Mouse (Mus musculus) CH12.LX (cell line): ENCODE measurements around the gene Rasgrp3. TPM values are rescaled to one million over a fixed set of nuclear protein-coding genes. Genes with fewer than 3 reads are reported as not detected.

Experiments
- DNase-seq: peaks from one replicate; pipeline ENCODE4 v3.0.0-alpha.2; 2013; ENCODE audit errors: extremely low read depth
- H3K27ac ChIP-seq: 2 replicates; pipeline ENCODE4 v1.5.1; 2012; ENCODE audit warnings: low read depth, mild to moderate bottlenecking, control low read depth, moderate library complexity; ENCODE audit not compliant: insufficient read depth
- H3K27me3 ChIP-seq: replicated peaks from 2 replicates; pipeline ENCODE3; 2012; ENCODE audit warnings: inconsistent platforms
- H3K36me3 ChIP-seq, 2 experiments: replicated peaks in 1 of 2; 2 replicates each; pipeline versions ENCODE3 to v1.6.1; 2012; ENCODE audit warnings: inconsistent platforms in 1 of 2, low read length in 1 of 2, mild to moderate bottlenecking in 1 of 2, mixed read lengths in 1 of 2, moderate library complexity in 1 of 2; ENCODE audit not compliant: control insufficient read depth in 1 of 2, insufficient read depth in 1 of 2
- H3K4me1 ChIP-seq, 2 experiments: 2 replicates each; pipeline ENCODE4 v1.6.1; 2012; ENCODE audit warnings: inconsistent platforms in 1 of 2, moderate library complexity in 1 of 2; ENCODE audit not compliant: insufficient read depth in 2 of 2, control insufficient read depth in 1 of 2
- H3K4me2 ChIP-seq: 2 replicates; pipeline ENCODE4 v1.6.1; 2012; ENCODE audit warnings: low read depth, mild to moderate bottlenecking, control low read depth; ENCODE audit not compliant: poor library complexity, insufficient read depth, severe bottlenecking
- H3K4me3 ChIP-seq, 3 experiments: fragments of 150-350 bp in 1 of 3; sonication (generic) in 1 of 3; replicated peaks in 1 of 3; 2 replicates each; pipeline versions ENCODE3 to v1.5.1; 2011 to 2012; ENCODE audit warnings: low read depth in 2 of 3, low read length in 2 of 3, mild to moderate bottlenecking in 2 of 3, moderate library complexity in 2 of 3, control low read depth in 1 of 3, improper control_type of control experiment in 1 of 3, inconsistent platforms in 1 of 3, mixed read lengths in 1 of 3; ENCODE audit not compliant: poor library complexity in 1 of 3
- H3K79me2 ChIP-seq: replicated peaks from 2 replicates; pipeline ENCODE4 v1.6.1; 2012; ENCODE audit warnings: mild to moderate bottlenecking, moderate library complexity; ENCODE audit not compliant: control insufficient read depth, poor library complexity, insufficient read depth, severe bottlenecking; ENCODE audit errors: extremely low read depth
- H3K9ac ChIP-seq: 2 replicates; pipeline ENCODE4 v1.6.1; 2012; ENCODE audit warnings: low read depth, mild to moderate bottlenecking, control low read depth, moderate library complexity; ENCODE audit not compliant: insufficient read depth
- H3K9me3 ChIP-seq: replicated peaks from 2 replicates; pipeline ENCODE3; 2012; ENCODE audit warnings: low read length, inconsistent platforms, mixed read lengths
- BHLHE40 ChIP-seq: IDR thresholded peaks from 2 replicates; pipeline ENCODE4 v1.6.1; 2011; ENCODE audit warnings: mild to moderate bottlenecking, low read depth, low read length, improper control_type of control experiment
- CHD1 ChIP-seq: IDR thresholded peaks from 2 replicates; pipeline ENCODE4 v1.6.1; 2012; ENCODE audit warnings: low read depth, low read length, improper control_type of control experiment, inconsistent platforms
- CHD2 ChIP-seq: IDR thresholded peaks from 2 replicates; pipeline ENCODE4 v1.6.1; 2011; ENCODE audit warnings: low read length, improper control_type of control experiment
- E2F4 ChIP-seq: IDR thresholded peaks from 2 replicates; pipeline ENCODE4 v1.6.1; 2011; ENCODE audit warnings: low read depth, low read length, improper control_type of control experiment; ENCODE audit not compliant: insufficient replicate concordance
- ETS1 ChIP-seq: conservative IDR thresholded peaks from 2 replicates; pipeline ENCODE4 v1.6.1; 2012; ENCODE audit warnings: low read depth, mild to moderate bottlenecking, inconsistent platforms, low read length, improper control_type of control experiment, moderate library complexity
- GABPA ChIP-seq: IDR thresholded peaks from 2 replicates; pipeline ENCODE4 v1.6.1; 2012; ENCODE audit warnings: low read depth, low read length, improper control_type of control experiment, inconsistent platforms; ENCODE audit not compliant: insufficient replicate concordance
- HCFC1 ChIP-seq: IDR thresholded peaks from 2 replicates; pipeline ENCODE4 v1.6.1; 2012; ENCODE audit warnings: low read depth, mild to moderate bottlenecking, inconsistent platforms, low read length, improper control_type of control experiment
- JUN ChIP-seq: IDR thresholded peaks from 2 replicates; pipeline ENCODE4 v1.6.1; 2011; ENCODE audit warnings: low read depth, mild to moderate bottlenecking, low read length, improper control_type of control experiment, moderate library complexity; ENCODE audit not compliant: insufficient read depth
- KAT2A ChIP-seq: IDR thresholded peaks from 2 replicates; pipeline ENCODE4 v1.6.1; 2012; ENCODE audit warnings: low read length, improper control_type of control experiment, inconsistent platforms; ENCODE audit not compliant: insufficient replicate concordance
- MAZ ChIP-seq: IDR thresholded peaks from 2 replicates; pipeline ENCODE4 v1.6.1; 2012; ENCODE audit warnings: low read depth, mild to moderate bottlenecking, inconsistent platforms, low read length, improper control_type of control experiment, moderate library complexity
- MEF2A ChIP-seq: IDR thresholded peaks from 2 replicates; pipeline ENCODE4 v1.6.1; 2014; ENCODE audit warnings: low read depth, mild to moderate bottlenecking, inconsistent platforms, low read length, improper control_type of control experiment, borderline replicate concordance
- MYC ChIP-seq: IDR thresholded peaks from 2 replicates; pipeline ENCODE4 v1.6.1; 2011; ENCODE audit warnings: low read depth, mild to moderate bottlenecking, improper control_type of control experiment, low read length
- PAX5 ChIP-seq: IDR thresholded peaks from 2 replicates; pipeline ENCODE4 v1.6.1; 2012; ENCODE audit warnings: low read length, inconsistent platforms, mixed read lengths
- SIN3A ChIP-seq: IDR thresholded peaks from 2 replicates; pipeline ENCODE4 v1.6.1; 2012; ENCODE audit warnings: low read length, improper control_type of control experiment, inconsistent platforms
- TBP ChIP-seq: conservative IDR thresholded peaks from 2 replicates; pipeline ENCODE4 v1.6.1; 2011; ENCODE audit warnings: low read depth, low read length, improper control_type of control experiment
- UBTF ChIP-seq: IDR thresholded peaks from 2 replicates; pipeline ENCODE4 v1.6.1; 2012; ENCODE audit warnings: low read depth, mild to moderate bottlenecking, inconsistent platforms, low read length, improper control_type of control experiment, moderate library complexity
- USF2 ChIP-seq: conservative IDR thresholded peaks from 2 replicates; pipeline ENCODE4 v1.6.1; 2011; ENCODE audit warnings: low read depth, low read length, improper control_type of control experiment
- ZKSCAN1 ChIP-seq: IDR thresholded peaks from 2 replicates; pipeline ENCODE4 v1.6.1; 2012; ENCODE audit warnings: low read depth, inconsistent platforms, low read length, improper control_type of control experiment, borderline replicate concordance
- ZNF384 ChIP-seq: IDR thresholded peaks from 2 replicates; pipeline ENCODE4 v1.6.1; 2012; ENCODE audit warnings: low read depth, low read length, improper control_type of control experiment, inconsistent platforms
- dilution Hi-C: fragments of 300-500 bp; cut with MboI; formaldehyde crosslinking; loops from 2 replicates; pipeline ENCODE4 v1.14.3; 2020; ENCODE audit warnings: low sequenced_read_pairs; ENCODE audit not compliant: extremely low pct_unique_long_range_greater_than_20kb, extremely low pct_ligation_motif_present
- in situ Hi-C: fragments of 300-500 bp; cut with MboI; formaldehyde crosslinking; loops from 3 replicates; pipeline ENCODE4 v1.14.3; 2019; ENCODE audit warnings: low sequenced_read_pairs, low pct_ligation_motif_present, low pct_unique_long_range_greater_than_20kb, mixed read lengths
- polyA plus RNA-seq: library from polyadenylated mRNA; unstranded; fragments of >175 nt; gene quantifications from 2 replicates; pipeline ENCODE4 v1.2.1, GENCODE M21; 2012; ENCODE audit warnings: low read depth; ENCODE audit not compliant: insufficient read length
- total RNA-seq, 2 experiments: library from RNA; depleted of rRNA; stranded (reverse); fragments of 300-350 nt in 1 of 2; fragments of >200 nt in 1 of 2; gene quantifications; 2 replicates each; pipeline ENCODE4 v1.2.3; 2012 to 2014

Rasgrp3 gene
- total and polyA plus RNA-seq, 3 experiments: 79.6 to 164 (median 161) TPM

GRCm38 (mm10) chr17:75464983-75465634 is 29.4 kb downstream of the Rasgrp3 start (continued):
- TF ChIP-seq ZKSCAN1: no peak
- peak; percentile 57; the same call in 1 of the 2 replicates for TF ChIP-seq MYC
- 0 out of 2 replicates have a peak, but pooled peaks have one; percentile 51 for TF ChIP-seq MAZ
- TF ChIP-seq CHD1: peak; percentile 63; the same call in 1 of the 2 replicates
- peak; percentile 6; the same call in 1 of the 2 replicates for TF ChIP-seq HCFC1
- no peak for TF ChIP-seq GABPA
- TF ChIP-seq MEF2A: no peak; the same call in 1 of the 2 replicates
- TF ChIP-seq ETS1: peak; percentile 76
- TF ChIP-seq ZNF384: no peak
- no peak for TF ChIP-seq USF2
- peak; percentile 90 for TF ChIP-seq CHD2
- TF ChIP-seq KAT2A: no peak
- peak; percentile 73 for TF ChIP-seq SIN3A
- TF ChIP-seq UBTF: peak; percentile 83; the same call in 1 of the 2 replicates
- TF ChIP-seq JUN: no peak; the same call in 1 of the 2 replicates
- peak; percentile 82 for TF ChIP-seq TBP
- no peak for TF ChIP-seq PAX5
- TF ChIP-seq, all 38 proteins: peak for 23

GRCm38 (mm10) chr17:75465635-75465997 is 29.9 kb downstream of the Rasgrp3 start:
- H3K4me3 ChIP-seq: peak overlapping the region; percentile 70 to 83 (median 72)
- TF ChIP-seq MYC (peak; percentile 17; the same call in 1 of the 2 replicates), JUN (no peak), E2F4 (no peak), BHLHE40 (no peak; the same call in 1 of the 2 replicates)
- TF ChIP-seq, all 38 proteins: peak for 1
- peak overlapping the region; percentile 80; the same call in 1 of the 2 replicates for H3K4me2 ChIP-seq
- peaks cover 43% of the 10 kb centered on the region for H3K79me2 ChIP-seq
- H3K9ac ChIP-seq: peak overlapping the region; percentile 99
- DNase-seq: no peak
- peaks cover 0 to 12% of the 10 kb centered on the region in 2 experiments for H3K36me3 ChIP-seq
- no peaks in the 10 kb centered on the region for H3K27me3 ChIP-seq
- peaks cover 3% of the 10 kb centered on the region for H3K9me3 ChIP-seq
- H3K27ac ChIP-seq: peak overlapping the region; percentile 98
- dilution Hi-C loops: no loop called here
- H3K4me1 ChIP-seq: peaks cover 12 to 37% of the 10 kb centered on the region in 2 experiments
- in situ Hi-C loops: loop anchor here (5.0 kb wide), 1 partner anchor 42 kb away; no protein-coding TSS in a partner anchor
